Mouse (Mus musculus) intestine, embryonic 16.5 days (tissue): Measurements from ENCODE around the gene Plcl2. TPM values are rescaled to one million over a fixed set of nuclear protein-coding genes. Genes with fewer than 3 reads are reported as not detected.

Experiments
- ATAC-seq: fragments of 200-750 bp; cut with Nextera tagmentation; 2 replicates; pipeline ENCODE4 v1.8.0; 2017; ENCODE audit warnings: moderate TSS enrichment, moderate library complexity
- H3K27ac ChIP-seq: fragments of 300-500 bp; sonication (generic); 2 replicates; pipeline ENCODE4 v1.5.1; 2014; ENCODE audit warnings: mild to moderate bottlenecking, low read length
- H3K27me3 ChIP-seq: fragments of 300-500 bp; sonication (generic); replicated peaks from 2 replicates; pipeline ENCODE4 v1.6.1; 2014; ENCODE audit warnings: low read length, control low read depth, mixed read lengths; ENCODE audit not compliant: control insufficient read depth, insufficient read depth
- H3K36me3 ChIP-seq: fragments of 300-500 bp; sonication (generic); 2 replicates; pipeline ENCODE4 v1.6.1; 2014; ENCODE audit warnings: low read length, control low read depth; ENCODE audit not compliant: control insufficient read depth, insufficient read depth
- H3K4me1 ChIP-seq: fragments of 300-500 bp; sonication (generic); 2 replicates; pipeline ENCODE4 v1.6.1; 2014; ENCODE audit warnings: low read length, control low read depth, mixed read lengths; ENCODE audit not compliant: control insufficient read depth, insufficient read depth
- H3K4me2 ChIP-seq: fragments of 300-500 bp; sonication (generic); 2 replicates; pipeline ENCODE4 v1.6.1; 2014; ENCODE audit warnings: low read depth, low read length, control low read depth
- H3K4me3 ChIP-seq: fragments of 300-500 bp; sonication (generic); 2 replicates; pipeline ENCODE4 v1.5.1; 2014; ENCODE audit warnings: mild to moderate bottlenecking, low read length
- H3K9ac ChIP-seq: fragments of 300-500 bp; sonication (generic); 2 replicates; pipeline ENCODE4 v1.6.1; 2014; ENCODE audit warnings: low read depth, low read length
- H3K9me3 ChIP-seq: fragments of 300-500 bp; sonication (generic); 2 replicates; pipeline ENCODE4 v1.6.1; 2016; ENCODE audit warnings: low read length, control low read depth; ENCODE audit not compliant: control insufficient read depth
- WGBS: fragments of 180-500 bp; shearing (Covaris S2); extraction: QIAGEN DNeasy Blood & Tissue Kit; methylation state at CpG from one replicate; pipeline ENCODE4 v1.1.7; 2014; 5-methylcytosine and 5-hydroxymethylcytosine counted together
- polyA plus RNA-seq: library from polyadenylated mRNA; unstranded; fragments of >200 nt; fragmentation: Nextera tagmentation; extraction: Ambion mirVana; gene quantifications from 2 replicates; pipeline ENCODE4 v1.2.1, GENCODE M21; 2015

Gene Plcl2
- polyA plus RNA-seq, 1 experiment from 2014 or later, result 4.0 TPM

DNA sequence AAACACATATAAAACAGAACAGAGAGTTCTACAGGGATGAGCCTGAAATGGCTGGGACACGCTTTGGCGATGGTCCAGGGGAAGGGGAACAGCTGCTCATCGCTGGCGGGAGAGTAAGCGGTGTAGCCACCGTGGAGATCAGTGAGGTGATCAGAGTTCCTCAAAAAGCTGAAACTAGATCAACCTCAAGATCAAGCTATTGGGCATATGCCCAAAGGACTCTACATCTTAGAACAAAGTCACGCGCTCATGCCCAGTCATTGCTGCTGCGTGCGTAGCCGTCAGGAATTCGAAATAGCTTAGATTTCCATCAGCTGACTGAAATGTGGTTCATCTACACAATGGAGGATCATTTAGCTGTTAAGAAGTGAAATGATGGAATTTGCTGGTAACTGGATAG is 65.0 kb downstream of the Plcl2 start:
- no peak overlapping the region for H3K27ac ChIP-seq
- no peak overlapping the region for H3K4me2 ChIP-seq
- no peak for ATAC-seq
- H3K4me3 ChIP-seq, result no peak overlapping the region
- H3K4me1 ChIP-seq, result no peaks in the 10 kb centered on the region
- WGBS, result 87% methylated on average over 12 of the region's 12 CpGs
- no peak overlapping the region for H3K9ac ChIP-seq
- no peaks in the 10 kb centered on the region for H3K9me3 ChIP-seq
- H3K36me3 ChIP-seq, result no peaks in the 10 kb centered on the region
- H3K27me3 ChIP-seq, result no peaks in the 10 kb centered on the region

DNA sequence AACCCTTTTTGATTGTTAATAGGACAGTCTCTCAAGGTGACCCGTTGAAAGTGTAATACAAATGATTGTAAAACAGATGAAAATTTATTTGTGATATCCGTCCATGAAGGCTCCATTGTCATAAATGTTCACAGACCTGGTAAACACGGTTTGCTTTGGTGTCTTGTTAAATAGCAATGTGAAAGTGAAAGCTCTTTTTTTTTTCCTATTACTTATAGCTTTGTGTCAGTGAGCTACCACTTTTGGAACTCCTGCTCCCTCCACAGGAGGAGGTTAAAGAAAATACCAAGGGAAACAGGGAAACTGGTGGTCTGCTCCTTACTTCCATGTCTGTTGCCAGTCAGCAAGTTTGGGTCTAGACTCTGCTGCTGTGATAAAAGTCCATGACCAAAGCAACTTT is 71.2 kb downstream of the Plcl2 start:
- H3K27ac ChIP-seq, result no peak overlapping the region
- no peak overlapping the region for H3K4me3 ChIP-seq
- H3K27me3 ChIP-seq, result no peaks in the 10 kb centered on the region
- no peaks in the 10 kb centered on the region for H3K9me3 ChIP-seq
- no peak for ATAC-seq
- H3K4me1 ChIP-seq, result no peaks in the 10 kb centered on the region
- H3K9ac ChIP-seq, result no peak overlapping the region
- H3K36me3 ChIP-seq, result no peaks in the 10 kb centered on the region
- 84% methylated on average over 3 of the region's 3 CpGs for whole genome bisulfite sequencing
- H3K4me2 ChIP-seq, result no peak overlapping the region

DNA sequence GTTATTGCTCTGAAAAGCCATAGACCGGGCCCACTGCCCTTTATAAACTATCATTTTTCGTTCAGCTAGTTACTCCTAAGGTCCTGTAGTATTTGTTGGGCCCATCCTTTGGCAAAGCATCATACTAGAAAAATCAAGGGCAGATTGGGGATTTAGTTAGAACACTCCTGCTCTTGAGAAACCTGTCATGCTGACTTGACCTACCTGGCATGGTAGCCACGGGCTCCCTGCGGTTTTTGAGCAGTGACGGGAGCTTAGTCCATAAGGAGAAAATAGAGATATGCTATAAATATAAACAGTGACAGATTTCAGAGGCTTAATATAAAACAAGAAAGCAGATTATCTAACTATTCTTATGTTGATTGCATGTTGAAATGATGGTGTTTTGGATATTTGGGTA is 77.6 kb downstream of the Plcl2 start:
- Histone ChIP-seq H3K4me2 (no peak overlapping the region), H3K9ac (no peak overlapping the region), H3K9me3 (no peaks in the 10 kb centered on the region), H3K36me3 (no peaks in the 10 kb centered on the region), H3K27ac (no peak overlapping the region), H3K4me1 (no peaks in the 10 kb centered on the region), H3K27me3 (no peaks in the 10 kb centered on the region), H3K4me3 (no peak overlapping the region)
- no peak for ATAC-seq
- WGBS, result 95% methylated on average over 5 of the region's 5 CpGs

DNA sequence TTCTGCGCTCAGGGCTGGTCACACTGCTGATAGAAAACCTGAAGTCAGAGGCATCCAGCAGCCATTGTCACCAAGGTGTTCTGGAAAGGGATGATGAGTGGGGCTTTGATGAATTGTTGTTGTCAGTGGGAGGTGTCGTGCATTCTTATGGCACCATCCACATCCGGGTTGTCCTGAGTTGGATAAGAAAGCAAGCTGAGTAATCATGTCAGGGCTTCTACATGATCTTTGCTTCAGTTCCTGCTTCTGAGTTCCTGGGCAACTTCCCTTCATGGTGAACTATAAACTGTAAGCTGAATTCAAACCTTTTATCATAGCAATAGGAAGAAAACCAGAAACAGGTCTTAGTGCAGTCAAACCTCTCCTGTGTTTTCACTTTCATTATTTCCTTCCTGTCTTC is 78.7 kb downstream of the Plcl2 start:
- no peaks in the 10 kb centered on the region for H3K36me3 ChIP-seq
- 75% methylated on average over 3 of the region's 3 CpGs for WGBS
- H3K27ac ChIP-seq, result no peak overlapping the region
- H3K9me3 ChIP-seq, result no peaks in the 10 kb centered on the region
- no peak overlapping the region for H3K9ac ChIP-seq
- H3K4me3 ChIP-seq, result no peak overlapping the region
- no peak overlapping the region for H3K4me2 ChIP-seq
- no peak for ATAC-seq
- no peaks in the 10 kb centered on the region for H3K27me3 ChIP-seq
- H3K4me1 ChIP-seq, result no peaks in the 10 kb centered on the region

- Histone ChIP-seq H3K36me3 (no peaks in the 10 kb centered on the region), H3K27ac (no peak overlapping the region)
- WGBS, result 61% methylated on average over 6 of the region's 6 CpGs
Observed at GRCm38 (mm10) chr17:50600178-50600577, 91.0 kb downstream of the Plcl2 start.

DNA sequence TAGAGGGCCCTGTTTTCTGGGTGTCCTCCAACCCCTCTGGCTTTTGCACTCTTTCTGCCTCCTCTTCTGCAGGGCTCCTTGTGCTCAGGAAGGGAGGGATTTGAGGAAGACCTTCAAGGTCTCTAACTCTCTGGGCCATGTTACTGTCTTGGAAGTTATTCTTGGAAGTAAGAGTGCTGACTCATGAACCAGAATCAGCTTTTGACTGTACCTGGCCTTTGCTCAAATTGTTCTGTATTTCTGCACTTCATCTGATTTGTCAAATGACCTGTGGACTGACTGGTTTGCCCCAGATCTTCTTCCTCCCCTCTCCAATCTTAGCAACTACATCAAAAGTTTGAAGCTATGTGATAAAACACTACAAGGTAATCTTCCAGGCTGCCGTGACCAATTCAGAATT is 91.5 kb downstream of the Plcl2 start:
- ATAC-seq, result peak; percentile 26; the same call in 1 of the 2 replicates
- Histone ChIP-seq H3K27ac (no peak overlapping the region), H3K4me2 (no peak overlapping the region), H3K4me1 (peaks cover 8% of the 10 kb centered on the region), H3K27me3 (no peaks in the 10 kb centered on the region), H3K9ac (no peak overlapping the region), H3K9me3 (no peaks in the 10 kb centered on the region), H3K4me3 (no peak overlapping the region), H3K36me3 (no peaks in the 10 kb centered on the region)
- WGBS, result 68% methylated on average over 1 of the region's 1 CpGs

More at GRCm38 (mm10) chr17:50600178-50600577, 91.0 kb downstream of the Plcl2 start:
- peak; percentile 54 for ATAC-seq
- Histone ChIP-seq H3K9ac (no peak overlapping the region), H3K4me2 (no peak overlapping the region), H3K27me3 (no peaks in the 10 kb centered on the region), H3K9me3 (no peaks in the 10 kb centered on the region), H3K4me1 (peaks cover 8% of the 10 kb centered on the region), H3K4me3 (no peak overlapping the region)

- Histone ChIP-seq H3K4me1 (no peaks in the 10 kb centered on the region; the same call in none of the 2 replicates), H3K27ac (peak overlapping the region; percentile 14), H3K27me3 (no peaks in the 10 kb centered on the region), H3K4me2 (no peak overlapping the region), H3K9ac (no peak overlapping the region), H3K4me3 (no peak overlapping the region), H3K9me3 (no peaks in the 10 kb centered on the region), H3K36me3 (peaks cover 3% of the 10 kb centered on the region; the same call in 1 of the 2 replicates)
- WGBS, result 68% methylated on average over 2 of the region's 2 CpGs
- ATAC-seq, result peak; percentile 90
Observed at GRCm38 (mm10) chr17:50606890-50607289, 97.7 kb downstream of the Plcl2 start.

- peaks cover 3% of the 10 kb centered on the region; the same call in 1 of the 2 replicates for H3K36me3 ChIP-seq
- no peak overlapping the region for H3K27ac ChIP-seq
- no peak overlapping the region for H3K4me2 ChIP-seq
- no peaks in the 10 kb centered on the region for H3K9me3 ChIP-seq
- no peaks in the 10 kb centered on the region for H3K27me3 ChIP-seq
- ATAC-seq, result no peak
- H3K9ac ChIP-seq, result no peak overlapping the region
- H3K4me3 ChIP-seq, result no peak overlapping the region
- WGBS, result 86% methylated on average over 4 of the region's 4 CpGs
- H3K4me1 ChIP-seq, result no peaks in the 10 kb centered on the region; the same call in 1 of the 2 replicates
Observed at GRCm38 (mm10) chr17:50609908-50610307, 100.7 kb downstream of the Plcl2 start.

- Histone ChIP-seq H3K9me3 (no peaks in the 10 kb centered on the region), H3K9ac (no peak overlapping the region), H3K36me3 (no peaks in the 10 kb centered on the region), H3K4me2 (no peak overlapping the region), H3K4me1 (no peaks in the 10 kb centered on the region), H3K27ac (no peak overlapping the region), H3K4me3 (no peak overlapping the region), H3K27me3 (no peaks in the 10 kb centered on the region)
- 88% methylated on average over 7 of the region's 7 CpGs for WGBS
- ATAC-seq, result no peak
Observed at GRCm38 (mm10) chr17:50620794-50621537, 111.8 kb downstream of the Plcl2 start.

DNA sequence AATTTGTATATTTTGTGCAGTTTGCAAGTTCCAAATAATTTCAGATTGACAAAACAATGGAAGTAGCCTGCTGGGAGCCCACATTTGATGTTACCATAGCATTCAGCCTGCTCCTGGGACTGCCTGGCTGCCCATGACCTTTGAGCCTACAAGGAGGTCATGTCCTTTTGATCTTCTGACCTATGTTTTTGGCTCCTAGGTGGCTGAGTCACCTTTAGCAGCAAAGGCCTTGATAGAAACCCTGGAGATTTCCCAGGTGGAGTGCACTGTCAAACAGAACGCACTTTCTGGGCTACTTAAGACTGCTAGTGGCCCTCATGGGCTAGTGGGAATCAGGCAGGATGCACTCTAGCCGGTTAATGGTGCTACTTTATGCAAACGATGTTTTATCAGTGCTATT is 112.8 kb downstream of the Plcl2 start:
- Histone ChIP-seq H3K27me3 (no peaks in the 10 kb centered on the region), H3K9ac (no peak overlapping the region), H3K4me3 (no peak overlapping the region), H3K36me3 (no peaks in the 10 kb centered on the region), H3K27ac (no peak overlapping the region), H3K4me1 (no peaks in the 10 kb centered on the region), H3K4me2 (no peak overlapping the region), H3K9me3 (no peaks in the 10 kb centered on the region)
- 75% methylated on average over 3 of the region's 3 CpGs for WGBS
- no peak for ATAC-seq
